Mouse (Mus musculus): ENCODE data around the gene Cdc42bpa. TPM values are rescaled to one million over a fixed set of nuclear protein-coding genes. Genes with fewer than 3 reads are reported as not detected.

The Cdc42bpa gene
- polyA plus RNA-seq (2015; fragmentation: Nextera tagmentation; extraction: Ambion mirVana), result 11.6 and 11.7 TPM in 2 replicates

GRCm38 (mm10) chr1:179959721-179960542 is at the start of gene Cdc42bpa:
Gene Cdc42bpa, plus strand, starts transcription at chr1:179960472.
- Histone ChIP-seq H3K36me3 (ENCODE audit: control insufficient read depth, insufficient read depth) (no peaks in the 10 kb centered on the region), H3K4me1 (ENCODE audit: control insufficient read depth, insufficient read depth, low read length) (peaks cover 14% of the 10 kb centered on the region), H3K4me2 (ENCODE audit: low read depth, low read length) (peak within 1 kb of the TSS; percentile 88), H3K4me3 (ENCODE audit: low read length) (peak within 1 kb of the TSS; percentile 90), H3K27ac (ENCODE audit: low read length) (peak within 1 kb of the TSS; percentile 96), H3K9ac (ENCODE audit: low read length) (peak within 1 kb of the TSS; percentile 95), H3K9me3 (replicated peaks; ENCODE audit: control insufficient read depth, low read length) (no peaks in the 10 kb centered on the region), H3K27me3 (ENCODE audit: control insufficient read depth, insufficient read depth, low read length) (no peaks in the 10 kb centered on the region)
- WGBS, result under 1% methylated on average over 77 of the region's 128 CpGs
- ATAC-seq (replicated peaks; ENCODE audit: extremely low read depth, insufficient read depth, low FRiP score), result peak; percentile 93

GRCm38 (mm10) chr1:179913471-179913870 is 46.8 kb upstream of the Cdc42bpa start:
- 58% methylated on average over 4 of the region's 4 CpGs for WGBS
- no peaks in the 10 kb centered on the region for H3K4me1 ChIP-seq (ENCODE audit: control insufficient read depth, insufficient read depth, low read length)
- 0 out of 2 replicates have a peak, but pooled peaks have one; percentile 41 for ATAC-seq (replicated peaks; ENCODE audit: extremely low read depth, insufficient read depth, low FRiP score)
- H3K9ac ChIP-seq (ENCODE audit: low read length), result no peak overlapping the region
- H3K27me3 ChIP-seq (ENCODE audit: control insufficient read depth, insufficient read depth, low read length), result no peaks in the 10 kb centered on the region
- H3K9me3 ChIP-seq (replicated peaks; ENCODE audit: control insufficient read depth, low read length), result no peaks in the 10 kb centered on the region
- no peak overlapping the region for H3K27ac ChIP-seq (ENCODE audit: low read length)
- no peak overlapping the region for H3K4me3 ChIP-seq (ENCODE audit: low read length)
- no peaks in the 10 kb centered on the region for H3K36me3 ChIP-seq (ENCODE audit: control insufficient read depth, insufficient read depth)
- H3K4me2 ChIP-seq (ENCODE audit: low read depth, low read length), result no peak overlapping the region

GRCm38 (mm10) chr1:179917036-179917435 is 43.2 kb upstream of the Cdc42bpa start:
- H3K27me3 ChIP-seq (ENCODE audit: control insufficient read depth, insufficient read depth, low read length), result no peaks in the 10 kb centered on the region
- H3K4me1 ChIP-seq (ENCODE audit: control insufficient read depth, insufficient read depth, low read length), result 0 out of 2 replicates have a peak, but pooled peaks cover 3% of the 10 kb centered on the region
- H3K9me3 ChIP-seq (replicated peaks; ENCODE audit: control insufficient read depth, low read length), result no peaks in the 10 kb centered on the region
- H3K4me2 ChIP-seq (ENCODE audit: low read depth, low read length), result no peak overlapping the region
- WGBS, result 67% methylated on average over 4 of the region's 4 CpGs
- no peak overlapping the region for H3K9ac ChIP-seq (ENCODE audit: low read length)
- H3K36me3 ChIP-seq (ENCODE audit: control insufficient read depth, insufficient read depth), result no peaks in the 10 kb centered on the region
- no peak for ATAC-seq (replicated peaks; ENCODE audit: extremely low read depth, insufficient read depth, low FRiP score)
- no peak overlapping the region for H3K4me3 ChIP-seq (ENCODE audit: low read length)
- no peak overlapping the region for H3K27ac ChIP-seq (ENCODE audit: low read length)

- H3K9ac ChIP-seq (ENCODE audit: low read length), result no peak overlapping the region
- 0 out of 2 replicates have a peak, but pooled peaks cover 3% of the 10 kb centered on the region for H3K4me1 ChIP-seq (ENCODE audit: control insufficient read depth, insufficient read depth, low read length)
- H3K27me3 ChIP-seq (ENCODE audit: control insufficient read depth, insufficient read depth, low read length), result no peaks in the 10 kb centered on the region
- ATAC-seq (replicated peaks; ENCODE audit: extremely low read depth, insufficient read depth, low FRiP score), result no peak
- 77% methylated on average over 11 of the region's 11 CpGs for WGBS
- no peak overlapping the region for H3K4me3 ChIP-seq (ENCODE audit: low read length)
- no peaks in the 10 kb centered on the region for H3K9me3 ChIP-seq (replicated peaks; ENCODE audit: control insufficient read depth, low read length)
- no peak overlapping the region for H3K27ac ChIP-seq (ENCODE audit: low read length)
- no peaks in the 10 kb centered on the region for H3K36me3 ChIP-seq (ENCODE audit: control insufficient read depth, insufficient read depth)
- H3K4me2 ChIP-seq (ENCODE audit: low read depth, low read length), result no peak overlapping the region
Measured at GRCm38 (mm10) chr1:179917481-179917880, 42.8 kb upstream of the Cdc42bpa start.

- ATAC-seq (replicated peaks; ENCODE audit: extremely low read depth, insufficient read depth, low FRiP score), result no peak
- WGBS, result 58% methylated on average over 8 of the region's 8 CpGs
- Histone ChIP-seq H3K27ac (ENCODE audit: low read length) (no peak overlapping the region), H3K4me2 (ENCODE audit: low read depth, low read length) (no peak overlapping the region), H3K27me3 (ENCODE audit: control insufficient read depth, insufficient read depth, low read length) (no peaks in the 10 kb centered on the region), H3K4me3 (ENCODE audit: low read length) (no peak overlapping the region), H3K4me1 (ENCODE audit: control insufficient read depth, insufficient read depth, low read length) (0 out of 2 replicates have a peak, but pooled peaks cover 3% of the 10 kb centered on the region), H3K36me3 (ENCODE audit: control insufficient read depth, insufficient read depth) (no peaks in the 10 kb centered on the region), H3K9ac (ENCODE audit: low read length) (no peak overlapping the region), H3K9me3 (replicated peaks; ENCODE audit: control insufficient read depth, low read length) (no peaks in the 10 kb centered on the region)
Measured at GRCm38 (mm10) chr1:179919656-179920436, 40.4 kb upstream of the Cdc42bpa start.

- no peaks in the 10 kb centered on the region for H3K36me3 ChIP-seq (ENCODE audit: control insufficient read depth, insufficient read depth)
- H3K27ac ChIP-seq (ENCODE audit: low read length), result no peak overlapping the region
- no peak for ATAC-seq (replicated peaks; ENCODE audit: extremely low read depth, insufficient read depth, low FRiP score)
- no peak overlapping the region for H3K9ac ChIP-seq (ENCODE audit: low read length)
- no peak overlapping the region for H3K4me2 ChIP-seq (ENCODE audit: low read depth, low read length)
- no peaks in the 10 kb centered on the region for H3K9me3 ChIP-seq (replicated peaks; ENCODE audit: control insufficient read depth, low read length)
- WGBS, result 63% methylated on average over 10 of the region's 10 CpGs
- H3K4me3 ChIP-seq (ENCODE audit: low read length), result no peak overlapping the region
- H3K4me1 ChIP-seq (ENCODE audit: control insufficient read depth, insufficient read depth, low read length), result 0 out of 2 replicates have a peak, but pooled peaks cover 3% of the 10 kb centered on the region
- H3K27me3 ChIP-seq (ENCODE audit: control insufficient read depth, insufficient read depth, low read length), result no peaks in the 10 kb centered on the region
Measured at GRCm38 (mm10) chr1:179923661-179924405, 36.4 kb upstream of the Cdc42bpa start.

GRCm38 (mm10) chr1:179926240-179926639 is 34.0 kb upstream of the Cdc42bpa start:
- Histone ChIP-seq H3K9ac (ENCODE audit: low read length) (no peak overlapping the region), H3K4me3 (ENCODE audit: low read length) (no peak overlapping the region), H3K4me2 (ENCODE audit: low read depth, low read length) (no peak overlapping the region), H3K4me1 (ENCODE audit: control insufficient read depth, insufficient read depth, low read length) (no peaks in the 10 kb centered on the region), H3K27me3 (ENCODE audit: control insufficient read depth, insufficient read depth, low read length) (no peaks in the 10 kb centered on the region), H3K9me3 (replicated peaks; ENCODE audit: control insufficient read depth, low read length) (no peaks in the 10 kb centered on the region), H3K36me3 (ENCODE audit: control insufficient read depth, insufficient read depth) (no peaks in the 10 kb centered on the region), H3K27ac (ENCODE audit: low read length) (no peak overlapping the region)
- ATAC-seq (replicated peaks; ENCODE audit: extremely low read depth, insufficient read depth, low FRiP score), result no peak
- WGBS, result 67% methylated on average over 6 of the region's 6 CpGs

- no peak overlapping the region for H3K9ac ChIP-seq (ENCODE audit: low read length)
- WGBS, result 71% methylated on average over 6 of the region's 6 CpGs
- no peak overlapping the region for H3K4me3 ChIP-seq (ENCODE audit: low read length)
- no peaks in the 10 kb centered on the region for H3K9me3 ChIP-seq (replicated peaks; ENCODE audit: control insufficient read depth, low read length)
- H3K27ac ChIP-seq (ENCODE audit: low read length), result no peak overlapping the region
- no peaks in the 10 kb centered on the region for H3K4me1 ChIP-seq (ENCODE audit: control insufficient read depth, insufficient read depth, low read length)
- H3K27me3 ChIP-seq (ENCODE audit: control insufficient read depth, insufficient read depth, low read length), result no peaks in the 10 kb centered on the region
- no peaks in the 10 kb centered on the region for H3K36me3 ChIP-seq (ENCODE audit: control insufficient read depth, insufficient read depth)
- no peak for ATAC-seq (replicated peaks; ENCODE audit: extremely low read depth, insufficient read depth, low FRiP score)
- H3K4me2 ChIP-seq (ENCODE audit: low read depth, low read length), result no peak overlapping the region
Measured at GRCm38 (mm10) chr1:179927102-179927501, 33.2 kb upstream of the Cdc42bpa start.

Measured in heart, embryonic 16.5 days (tissue).